Mouse (Mus musculus) embryonic facial prominence, embryonic 14.5 days (tissue): ENCODE data around the gene Lmtk2. TPM values are rescaled to one million over a fixed set of nuclear protein-coding genes. Genes with fewer than 3 reads are reported as not detected.
A peak's percentile ranks its signal among the peaks of the same experiment; 100 is the strongest.

Experiments used
- ATAC-seq: fragments of 200-750 bp; cut with Nextera tagmentation; 2 replicates; pipeline ENCODE4 v1.8.0; 2017; ENCODE audit warnings: low read depth, moderate number of reproducible peaks, moderate TSS enrichment
- DNase-seq: peaks from one replicate; pipeline ENCODE4 v3.0.0-alpha.2; 2015; ENCODE audit warnings: low spot score
- H3K27ac ChIP-seq: fragments of 300-500 bp; sonication (generic); replicated peaks from 2 replicates; pipeline ENCODE4 v1.5.1; 2014; ENCODE audit warnings: low read depth, mild to moderate bottlenecking, low read length, moderate library complexity
- H3K27me3 ChIP-seq: fragments of 300-500 bp; sonication (generic); replicated peaks from 2 replicates; pipeline ENCODE4 v1.6.1; 2014; ENCODE audit warnings: low read length; ENCODE audit not compliant: control insufficient read depth, insufficient read depth
- H3K36me3 ChIP-seq: fragments of 300-500 bp; sonication (generic); 2 replicates; pipeline ENCODE4 v1.6.1; 2014; ENCODE audit warnings: low read length, mixed read lengths; ENCODE audit not compliant: control insufficient read depth, insufficient read depth
- H3K4me1 ChIP-seq: fragments of 300-500 bp; sonication (generic); 2 replicates; pipeline ENCODE4 v1.6.1; 2014; ENCODE audit warnings: antibody characterized with exemption, low read length; ENCODE audit not compliant: control insufficient read depth, insufficient read depth
- H3K4me2 ChIP-seq: fragments of 300-500 bp; sonication (generic); 2 replicates; pipeline ENCODE4 v1.6.1; 2014; ENCODE audit warnings: low read depth, mild to moderate bottlenecking, low read length, moderate library complexity, mixed read lengths
- H3K4me3 ChIP-seq: fragments of 300-500 bp; sonication (generic); 2 replicates; pipeline ENCODE4 v1.5.1; 2014; ENCODE audit warnings: low read depth, mild to moderate bottlenecking, low read length
- H3K9ac ChIP-seq: fragments of 300-500 bp; sonication (generic); 2 replicates; pipeline ENCODE4 v1.6.1; 2014; ENCODE audit warnings: low read depth, mild to moderate bottlenecking, low read length, moderate library complexity, mixed read lengths
- H3K9me3 ChIP-seq: fragments of 300-500 bp; sonication (generic); 2 replicates; pipeline ENCODE4 v1.6.1; 2016; ENCODE audit warnings: low read length; ENCODE audit not compliant: control insufficient read depth
- WGBS: fragments of 180-500 bp; shearing (Covaris S2); extraction: QIAGEN DNeasy Blood & Tissue Kit; methylation state at CpG from one replicate; pipeline ENCODE4 v1.1.7; 2014; 5-methylcytosine and 5-hydroxymethylcytosine counted together
- polyA plus RNA-seq: library from polyadenylated mRNA; unstranded; fragments of >200 nt; fragmentation: Nextera tagmentation; extraction: Ambion mirVana; gene quantifications from 2 replicates; pipeline ENCODE4 v1.2.1, GENCODE M21; 2014

Lmtk2 gene
- polyA plus RNA-seq, 1 experiment from 2014 or later = 4.2 TPM

- no peaks in the 10 kb centered on the region for H3K27me3 ChIP-seq
- H3K4me3 ChIP-seq = no peak overlapping the region
- no peaks in the 10 kb centered on the region for H3K9me3 ChIP-seq
- H3K4me2 ChIP-seq = no peak overlapping the region
- WGBS = 49% methylated on average over 2 of the region's 2 CpGs
- H3K4me1 ChIP-seq = no peaks in the 10 kb centered on the region
- no peak overlapping the region for H3K9ac ChIP-seq
- no peaks in the 10 kb centered on the region for H3K36me3 ChIP-seq
- no peak overlapping the region for H3K27ac ChIP-seq
- DNase-seq (no peak), ATAC-seq (no peak)
These were observed 19.4 kb upstream of the Lmtk2 start for GRCm38 (mm10) chr5:144080886-144081285.

GRCm38 (mm10) chr5:144082006-144082405 lies 18.2 kb upstream of the Lmtk2 start:
- no peak for DNase-seq
- ATAC-seq = no peak
- Histone ChIP-seq H3K9me3 (no peaks in the 10 kb centered on the region), H3K4me2 (no peak overlapping the region), H3K36me3 (no peaks in the 10 kb centered on the region), H3K9ac (no peak overlapping the region), H3K27me3 (no peaks in the 10 kb centered on the region), H3K27ac (no peak overlapping the region), H3K4me1 (no peaks in the 10 kb centered on the region), H3K4me3 (no peak overlapping the region)
- 65% methylated on average over 5 of the region's 5 CpGs for WGBS

GRCm38 (mm10) chr5:144083521-144083920 lies 16.7 kb upstream of the Lmtk2 start:
- WGBS = 98% methylated on average over 2 of the region's 2 CpGs
- Histone ChIP-seq H3K36me3 (no peaks in the 10 kb centered on the region), H3K4me1 (no peaks in the 10 kb centered on the region), H3K27me3 (no peaks in the 10 kb centered on the region), H3K27ac (no peak overlapping the region), H3K9me3 (no peaks in the 10 kb centered on the region), H3K9ac (no peak overlapping the region), H3K4me3 (no peak overlapping the region), H3K4me2 (no peak overlapping the region)
- no peak for DNase-seq
- no peak for ATAC-seq

GRCm38 (mm10) chr5:144084271-144084670 lies 16.0 kb upstream of the Lmtk2 start:
- Histone ChIP-seq H3K27me3 (no peaks in the 10 kb centered on the region), H3K9me3 (no peaks in the 10 kb centered on the region), H3K4me1 (no peaks in the 10 kb centered on the region), H3K4me3 (no peak overlapping the region), H3K27ac (no peak overlapping the region), H3K9ac (no peak overlapping the region), H3K4me2 (no peak overlapping the region), H3K36me3 (no peaks in the 10 kb centered on the region)
- DNase-seq (peak; percentile 10), ATAC-seq (peak; percentile 33; the same call in 1 of the 2 replicates)
- 54% methylated on average over 4 of the region's 4 CpGs for WGBS

- no peak overlapping the region for H3K4me2 ChIP-seq
- no peaks in the 10 kb centered on the region for H3K4me1 ChIP-seq
- H3K9ac ChIP-seq = no peak overlapping the region
- H3K27me3 ChIP-seq = no peaks in the 10 kb centered on the region
- no peaks in the 10 kb centered on the region for H3K36me3 ChIP-seq
- ATAC-seq (no peak), DNase-seq (no peak)
- H3K27ac ChIP-seq = no peak overlapping the region
- H3K4me3 ChIP-seq = no peak overlapping the region
- no peaks in the 10 kb centered on the region for H3K9me3 ChIP-seq
- 79% methylated on average over 6 of the region's 6 CpGs for WGBS
These were observed 14.5 kb upstream of the Lmtk2 start for GRCm38 (mm10) chr5:144085696-144086095.

GRCm38 (mm10) chr5:144086494-144086893 lies 13.7 kb upstream of the Lmtk2 start:
- H3K9ac ChIP-seq = no peak overlapping the region
- no peak for DNase-seq
- 68% methylated on average over 2 of the region's 2 CpGs for WGBS
- H3K9me3 ChIP-seq = no peaks in the 10 kb centered on the region
- ATAC-seq = no peak
- no peak overlapping the region for H3K4me2 ChIP-seq
- no peak overlapping the region for H3K4me3 ChIP-seq
- H3K36me3 ChIP-seq = no peaks in the 10 kb centered on the region
- H3K27ac ChIP-seq = no peak overlapping the region
- no peaks in the 10 kb centered on the region for H3K27me3 ChIP-seq
- H3K4me1 ChIP-seq = no peaks in the 10 kb centered on the region

GRCm38 (mm10) chr5:144088354-144088753 lies 11.9 kb upstream of the Lmtk2 start:
- 85% methylated on average over 2 of the region's 2 CpGs for WGBS
- ATAC-seq (no peak), DNase-seq (no peak)
- Histone ChIP-seq H3K27me3 (no peaks in the 10 kb centered on the region), H3K36me3 (no peaks in the 10 kb centered on the region), H3K27ac (no peak overlapping the region), H3K4me3 (no peak overlapping the region), H3K4me1 (no peaks in the 10 kb centered on the region), H3K9me3 (no peaks in the 10 kb centered on the region), H3K9ac (no peak overlapping the region), H3K4me2 (no peak overlapping the region)

GRCm38 (mm10) chr5:144095461-144095970 lies 4.7 kb upstream of the Lmtk2 start:
- H3K4me1 ChIP-seq = peaks cover 4% of the 10 kb centered on the region; the same call in 1 of the 2 replicates
- H3K27ac ChIP-seq = no peak overlapping the region
- DNase-seq = no peak
- H3K9me3 ChIP-seq = no peaks in the 10 kb centered on the region
- H3K4me2 ChIP-seq = no peak overlapping the region
- peaks cover 6% of the 10 kb centered on the region for H3K27me3 ChIP-seq
- H3K36me3 ChIP-seq = no peaks in the 10 kb centered on the region
- no peak for ATAC-seq
- no peak overlapping the region for H3K4me3 ChIP-seq
- WGBS = 69% methylated on average over 6 of the region's 6 CpGs
- H3K9ac ChIP-seq = no peak overlapping the region

GRCm38 (mm10) chr5:144097902-144098639 lies 2.2 kb upstream of the Lmtk2 start:
- Histone ChIP-seq H3K9me3 (no peaks in the 10 kb centered on the region), H3K4me2 (no peak overlapping the region), H3K27ac (no peak overlapping the region), H3K27me3 (peaks cover 6% of the 10 kb centered on the region), H3K9ac (no peak overlapping the region), H3K4me3 (no peak overlapping the region), H3K36me3 (no peaks in the 10 kb centered on the region), H3K4me1 (peaks cover 14% of the 10 kb centered on the region; the same call in 1 of the 2 replicates)
- DNase-seq (no peak), ATAC-seq (no peak)
- WGBS = 48% methylated on average over 16 of the region's 16 CpGs
